Mouse (Mus musculus) intestine, postnatal 0 days (tissue): ENCODE measurements around the gene Srd5a1. TPM values are rescaled to one million over a fixed set of nuclear protein-coding genes. Genes with fewer than 3 reads are reported as not detected.

Source experiments
- ATAC-seq: fragments of 200-750 bp; cut with Nextera tagmentation; 2 replicates; pipeline ENCODE4 v1.8.0; 2017; ENCODE audit warnings: mild to moderate bottlenecking, moderate TSS enrichment, moderate library complexity
- H3K27ac ChIP-seq: fragments of 300-500 bp; sonication (generic); 2 replicates; pipeline ENCODE4 v1.5.1; 2014; ENCODE audit warnings: mild to moderate bottlenecking, low read depth, low read length, moderate library complexity
- H3K27me3 ChIP-seq: fragments of 300-500 bp; sonication (generic); replicated peaks from 2 replicates; pipeline ENCODE4 v1.6.1; 2014; ENCODE audit warnings: low read length, mixed read lengths; ENCODE audit not compliant: control insufficient read depth, insufficient read depth
- H3K36me3 ChIP-seq: fragments of 300-500 bp; sonication (generic); 2 replicates; pipeline ENCODE4 v1.6.1; 2014; ENCODE audit warnings: mild to moderate bottlenecking, moderate library complexity; ENCODE audit not compliant: control insufficient read depth, insufficient read depth
- H3K4me1 ChIP-seq: fragments of 300-500 bp; sonication (generic); replicated peaks from 2 replicates; pipeline ENCODE4 v1.6.1; 2014; ENCODE audit warnings: antibody characterized with exemption, low read length, mixed read lengths; ENCODE audit not compliant: control insufficient read depth, insufficient read depth
- H3K4me2 ChIP-seq: fragments of 300-500 bp; sonication (generic); replicated peaks from 2 replicates; pipeline ENCODE4 v1.6.1; 2014; ENCODE audit warnings: low read depth, mild to moderate bottlenecking, moderate library complexity
- H3K4me3 ChIP-seq: fragments of 300-500 bp; sonication (generic); 2 replicates; pipeline ENCODE4 v1.5.1; 2014; ENCODE audit warnings: low read depth, low read length
- H3K9ac ChIP-seq: fragments of 300-500 bp; sonication (generic); 2 replicates; pipeline ENCODE4 v1.6.1; 2014; ENCODE audit warnings: mild to moderate bottlenecking, low read depth, low read length
- H3K9me3 ChIP-seq: fragments of 300-500 bp; sonication (generic); 2 replicates; pipeline ENCODE4 v1.6.1; 2016; ENCODE audit warnings: mixed run types; ENCODE audit not compliant: control insufficient read depth
- CTCF ChIP-seq: sonication (generic); IDR thresholded peaks from 2 replicates; pipeline ENCODE4 v1.5.1; 2016; ENCODE audit warnings: low read depth, mild to moderate bottlenecking, control low read depth, antibody characterized with exemption, moderate library complexity
- WGBS: fragments of 180-500 bp; shearing (Covaris S2); extraction: QIAGEN DNeasy Blood & Tissue Kit; methylation state at CpG from one replicate; pipeline ENCODE4 v1.1.7; 2014; 5-methylcytosine and 5-hydroxymethylcytosine counted together
- polyA plus RNA-seq: library from polyadenylated mRNA; unstranded; fragments of >200 nt; fragmentation: Nextera tagmentation; extraction: Ambion mirVana; gene quantifications from 2 replicates; pipeline ENCODE4 v1.2.1, GENCODE M21; 2015

The Srd5a1 gene
- polyA plus RNA-seq, 1 experiment from 2014 or later, result 8.6 TPM

DNA sequence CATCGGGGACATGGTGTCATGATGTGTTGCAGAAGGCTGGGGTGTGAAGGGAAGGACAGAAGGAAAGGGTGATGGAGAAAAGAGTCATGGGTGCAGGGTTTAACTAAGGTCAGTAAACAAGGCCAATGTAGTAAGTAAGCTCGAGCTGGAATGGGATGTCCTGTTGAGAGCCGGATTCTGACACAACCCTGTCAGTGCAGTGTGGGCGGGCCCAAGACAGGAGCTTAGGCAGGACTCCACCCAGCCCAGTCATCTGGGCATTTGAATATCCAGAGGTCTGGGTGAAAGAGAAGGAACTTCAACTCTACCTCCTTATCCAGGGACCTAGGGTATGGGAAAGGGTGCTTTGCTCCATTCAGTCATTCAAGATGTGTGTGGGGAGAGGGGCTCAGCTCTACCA lies 72.9 kb downstream of the Srd5a1 start:
- WGBS, result 48% methylated on average over 4 of the region's 4 CpGs
- no peaks in the 10 kb centered on the region; the same call in 1 of the 2 replicates for H3K4me1 ChIP-seq
- no peak overlapping the region for H3K27ac ChIP-seq
- H3K4me2 ChIP-seq, result no peak overlapping the region
- TF ChIP-seq CTCF, result no peak
- H3K4me3 ChIP-seq, result no peak overlapping the region
- no peaks in the 10 kb centered on the region for H3K9me3 ChIP-seq
- no peak for ATAC-seq
- no peaks in the 10 kb centered on the region for H3K27me3 ChIP-seq
- no peak overlapping the region for H3K9ac ChIP-seq
- no peaks in the 10 kb centered on the region for H3K36me3 ChIP-seq

DNA sequence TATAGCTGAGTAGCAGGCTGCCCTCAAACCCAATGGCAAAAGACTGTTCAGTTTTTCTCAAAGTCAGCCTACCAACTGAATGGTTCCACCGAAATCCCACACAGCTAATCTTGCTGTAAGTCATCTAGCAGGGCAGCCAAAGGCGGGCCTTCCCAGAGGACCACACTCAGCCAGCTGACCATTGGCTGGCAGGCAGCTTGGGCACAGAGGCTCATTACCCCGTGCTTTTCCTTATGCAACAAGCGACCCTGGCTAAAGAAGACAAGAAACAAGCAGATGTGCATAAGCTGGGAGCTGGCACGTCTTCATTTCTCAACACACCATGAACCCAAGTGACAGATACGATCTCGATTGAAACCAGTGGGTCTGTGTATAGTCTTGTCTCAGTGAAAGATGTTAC lies 73.9 kb downstream of the Srd5a1 start:
- Histone ChIP-seq H3K9ac (no peak overlapping the region), H3K36me3 (no peaks in the 10 kb centered on the region), H3K4me1 (no peaks in the 10 kb centered on the region; the same call in 1 of the 2 replicates), H3K27ac (no peak overlapping the region), H3K27me3 (no peaks in the 10 kb centered on the region), H3K4me3 (no peak overlapping the region), H3K4me2 (no peak overlapping the region), H3K9me3 (no peaks in the 10 kb centered on the region)
- WGBS, result 81% methylated on average over 7 of the region's 7 CpGs
- no peak for ATAC-seq
- TF ChIP-seq CTCF, result no peak

DNA sequence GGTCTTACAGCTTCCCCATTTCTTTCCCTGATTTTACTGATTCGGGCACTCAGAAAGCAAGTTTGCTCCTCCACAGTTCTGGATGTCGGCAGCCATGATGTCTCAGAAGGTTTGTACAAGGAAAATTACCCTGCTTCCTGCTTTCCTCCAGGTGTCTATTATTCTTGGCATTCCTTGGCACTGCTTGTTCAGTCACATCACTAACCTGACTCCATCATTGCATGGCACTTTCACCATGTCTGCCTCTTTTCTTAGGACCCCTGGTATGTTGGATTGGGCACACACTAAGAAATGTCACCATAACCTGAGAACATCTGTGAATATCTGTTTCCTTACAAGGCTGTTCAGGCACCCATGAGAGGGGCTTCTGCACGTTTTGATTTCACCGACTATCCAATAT lies 75.2 kb downstream of the Srd5a1 start:
- no peaks in the 10 kb centered on the region for H3K36me3 ChIP-seq
- H3K9ac ChIP-seq, result no peak overlapping the region
- H3K27me3 ChIP-seq, result no peaks in the 10 kb centered on the region
- H3K4me2 ChIP-seq, result peak overlapping the region; percentile 97
- TF ChIP-seq CTCF, result no peak
- 0 out of 2 replicates have a peak overlapping the region, but pooled peaks have one; percentile 96 for H3K27ac ChIP-seq
- ATAC-seq, result no peak
- H3K4me3 ChIP-seq, result 0 out of 2 replicates have a peak overlapping the region, but pooled peaks have one; percentile 83
- 68% methylated on average over 4 of the region's 4 CpGs for WGBS
- H3K4me1 ChIP-seq, result 0 out of 2 replicates have a peak, but pooled peaks cover 3% of the 10 kb centered on the region
- H3K9me3 ChIP-seq, result no peaks in the 10 kb centered on the region

DNA sequence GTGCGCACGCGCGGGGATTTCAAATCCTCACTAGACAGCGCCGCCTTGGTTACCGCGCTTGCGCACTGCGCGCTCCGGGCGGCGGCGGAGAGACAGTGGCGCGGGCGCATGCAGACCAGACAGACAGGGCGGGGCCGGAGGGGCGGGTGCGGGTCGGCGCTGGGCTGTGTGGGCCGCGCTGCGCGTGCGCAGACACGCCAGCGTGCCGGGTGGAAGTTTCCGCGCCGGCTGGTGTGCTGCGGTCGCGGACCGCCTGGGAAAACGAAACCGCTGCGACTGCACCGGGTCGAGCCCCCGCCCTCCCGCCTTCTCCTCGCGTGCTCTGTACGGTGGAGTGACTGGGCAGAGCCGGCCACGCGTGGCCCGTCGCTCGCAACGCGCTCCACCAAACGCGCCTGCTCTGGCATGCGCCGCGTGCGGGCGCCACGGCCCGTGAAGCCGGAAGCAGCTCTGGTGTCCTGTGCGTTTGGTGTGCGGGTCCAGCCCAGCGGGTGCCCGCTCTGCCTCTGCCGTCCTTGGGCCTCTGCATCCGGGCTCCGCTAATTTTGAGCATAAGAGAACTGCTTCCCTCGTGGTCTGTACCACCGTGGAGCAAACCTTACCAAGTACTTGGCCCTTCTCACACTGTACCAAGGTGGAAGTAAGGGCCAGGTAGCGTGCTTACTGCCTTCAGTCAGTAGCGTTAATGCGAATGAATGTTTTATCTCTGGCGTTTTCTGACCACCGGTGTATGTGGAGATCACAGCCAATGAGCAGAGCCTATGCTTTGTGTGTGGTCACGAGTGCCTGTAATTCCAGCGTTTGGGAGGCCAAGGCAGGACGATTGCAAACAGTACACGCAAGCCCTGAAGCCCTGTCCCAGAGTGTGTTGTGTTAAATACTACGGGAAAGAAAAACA lies 76.3 kb downstream of the Srd5a1 start:
- H3K9ac ChIP-seq, result peak overlapping the region; percentile 80
- H3K4me2 ChIP-seq, result peak overlapping the region; percentile 97
- TF ChIP-seq CTCF, result no peak; the same call in 1 of the 2 replicates
- peaks cover 4% of the 10 kb centered on the region; the same call in 1 of the 2 replicates for H3K36me3 ChIP-seq
- H3K27me3 ChIP-seq, result no peaks in the 10 kb centered on the region
- peak; percentile 95 for ATAC-seq
- peak overlapping the region; percentile 83 for H3K4me3 ChIP-seq
- 0 out of 2 replicates have a peak, but pooled peaks cover 3% of the 10 kb centered on the region for H3K4me1 ChIP-seq
- H3K27ac ChIP-seq, result peak overlapping the region; percentile 96
- WGBS, result under 1% methylated on average over 51 of the region's 86 CpGs
- no peaks in the 10 kb centered on the region for H3K9me3 ChIP-seq

DNA sequence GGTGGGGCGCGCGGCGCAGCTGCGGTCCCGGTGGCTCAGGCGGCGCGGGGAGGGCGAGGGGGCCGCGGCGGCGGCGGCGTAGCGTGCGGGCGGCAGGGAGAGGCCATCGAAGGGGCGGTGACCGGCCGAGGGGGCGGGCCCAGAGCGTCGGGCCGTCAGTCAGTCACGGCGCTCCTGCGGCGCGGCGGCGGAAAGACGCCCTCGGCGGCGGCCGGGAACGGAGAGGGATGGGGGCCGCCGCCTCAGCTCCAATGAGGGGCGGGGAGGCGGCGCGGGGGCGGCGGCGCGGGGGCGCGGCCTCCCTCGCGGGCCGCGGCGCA lies 76.9 kb downstream of the Srd5a1 start, which contains the start of gene Tent4a:
Gene Tent4a (minus strand): TSS at position 284 of the 320 bp plus-strand sequence.
- ATAC-seq, result peak; percentile 87
- Histone ChIP-seq H3K9ac (peak within 1 kb of the TSS; percentile 81), H3K36me3 (peaks cover 6% of the 10 kb centered on the region; the same call in 1 of the 2 replicates), H3K4me1 (0 out of 2 replicates have a peak, but pooled peaks cover 3% of the 10 kb centered on the region), H3K27ac (peak within 1 kb of the TSS; percentile 96), H3K4me2 (peak within 1 kb of the TSS; percentile 97), H3K27me3 (no peaks in the 10 kb centered on the region), H3K4me3 (peak within 1 kb of the TSS; percentile 83), H3K9me3 (no peaks in the 10 kb centered on the region)
- no peak for TF ChIP-seq CTCF
- WGBS, result under 1% methylated on average over 41 of the region's 57 CpGs
